Comparison of ENCODE assay signal across 16 mouse cellular contexts in the genomic region with DNA sequence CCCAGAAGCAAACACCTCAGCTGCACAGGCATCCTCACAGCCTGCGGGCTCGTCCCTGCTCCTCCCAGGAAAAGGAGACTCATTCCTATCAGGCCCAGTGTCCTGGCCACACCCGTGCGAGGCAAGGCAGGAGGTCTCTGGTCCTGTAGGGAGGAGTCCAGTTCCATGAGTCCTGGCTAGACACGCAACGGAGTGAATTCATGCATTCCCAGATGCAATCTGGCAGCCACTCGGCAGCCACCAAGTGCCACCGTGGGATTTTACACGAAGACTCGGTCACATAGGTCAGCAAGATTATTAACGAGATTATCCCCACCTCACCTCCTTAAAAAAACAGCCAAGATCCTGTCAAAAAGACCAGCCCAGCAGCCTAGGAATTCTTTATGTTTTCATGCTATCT. TPM values are rescaled to one million over a fixed set of nuclear protein-coding genes. Genes with fewer than 3 reads are reported as not detected.
DNase-seq lines count a peak whose midpoint lies in the region; ATAC-seq and TF ChIP-seq lines count a peak whose summit lies in the region.
"Had no signal": no experiment of that assay in that cellular context is flagged by ENCODE, and none has a peak within 500 bp of the region (broad histone marks: within the 10 kb centered on the region; RNA-seq: fewer than 3 reads in every experiment).

No protein-coding gene starts in this region.

- no peak for ATAC-seq in hindbrain, embryonic 11.5 days (ENCODE audit: low FRiP score)
- ATAC-seq in hindbrain, embryonic 12.5 days (ENCODE audit: low FRiP score): no peak
- ATAC-seq in hindbrain, postnatal 0 days: no peak
- ATAC-seq in neural tube, embryonic 12.5 days (ENCODE audit: low FRiP score, low read depth): no peak

- DNase-seq in hindbrain, embryonic 11.5 days (ENCODE audit: low spot score): no peak
- DNase-seq in hindbrain, embryonic 10.5 days (ENCODE audit: low spot score): no peak
- DNase-seq in hindbrain, postnatal 0 days (ENCODE audit: low spot score): no peak
- no peak for DNase-seq in thymus, postnatal 4 days
- DNase-seq in limb, embryonic 10.5 days (ENCODE audit: low spot score): no peak
- DNase-seq: adrenal gland, adult 8-10 months; cerebellum, adult 18-20 months; kidney, adult 18-20 months; right cerebral cortex, postnatal 14 days had no signal

- H3K4me1 ChIP-seq in hindbrain, embryonic 11.5 days (replicated peaks; ENCODE audit: control insufficient read depth, insufficient read depth, low read length): peaks cover 4% of the 10 kb centered on the region; the same call in 1 of the 2 replicates
- peaks cover 36% of the 10 kb centered on the region for H3K4me1 ChIP-seq in hindbrain, embryonic 10.5 days (replicated peaks)
- peaks cover 33% of the 10 kb centered on the region for H3K4me1 ChIP-seq in hindbrain, embryonic 12.5 days
- H3K4me1 ChIP-seq in hindbrain, postnatal 0 days (ENCODE audit: insufficient read depth, low read length): peaks cover 16% of the 10 kb centered on the region
- peaks cover 31% of the 10 kb centered on the region for H3K4me1 ChIP-seq in neural tube, embryonic 12.5 days
- H3K4me1 ChIP-seq in limb, embryonic 10.5 days: peaks cover 27% of the 10 kb centered on the region
- H3K4me1 ChIP-seq: liver, embryonic 15.5 days had no signal

- peak overlapping the region; percentile 76 for H3K27ac ChIP-seq in hindbrain, embryonic 11.5 days (ENCODE audit: low read depth, low read length)
- no peak overlapping the region for H3K27ac ChIP-seq in hindbrain, embryonic 10.5 days
- H3K27ac ChIP-seq in hindbrain, embryonic 12.5 days: peak overlapping the region; percentile 75
- H3K27ac ChIP-seq in hindbrain, postnatal 0 days: peak overlapping the region; percentile 42; the same call in 1 of the 2 replicates
- peak overlapping the region; percentile 43 for H3K27ac ChIP-seq in neural tube, embryonic 12.5 days
- H3K27ac ChIP-seq in limb, embryonic 10.5 days: no peak overlapping the region
- H3K27ac ChIP-seq: limb, embryonic 12.5 days; liver, embryonic 15.5 days had no signal

- no peak overlapping the region for H3K9ac ChIP-seq in hindbrain, embryonic 11.5 days (ENCODE audit: low read depth, low read length)
- H3K9ac ChIP-seq in hindbrain, embryonic 12.5 days: no peak overlapping the region
- H3K9ac ChIP-seq in hindbrain, postnatal 0 days (replicated peaks; ENCODE audit: low read length): no peak overlapping the region
- no peak overlapping the region for H3K9ac ChIP-seq in neural tube, embryonic 12.5 days
- H3K9ac ChIP-seq: heart, embryonic 12.5 days; liver, embryonic 15.5 days had no signal

- 70% methylated on average over 11 of the region's 11 CpGs for WGBS in hindbrain, embryonic 11.5 days
- WGBS in hindbrain, embryonic 10.5 days: 72% methylated on average over 11 of the region's 11 CpGs
- 60% methylated on average over 11 of the region's 11 CpGs for WGBS in hindbrain, embryonic 12.5 days
- 46% methylated on average over 11 of the region's 11 CpGs for WGBS in hindbrain, postnatal 0 days
- WGBS in neural tube, embryonic 12.5 days: 65% methylated on average over 11 of the region's 11 CpGs
- WGBS in limb, embryonic 10.5 days: 75% methylated on average over 11 of the region's 11 CpGs

- no peak for TF ChIP-seq CTCF in hindbrain, postnatal 0 days (IDR thresholded peaks at IDR 0.05; ENCODE audit: low read depth)

- no peaks in the 10 kb centered on the region for H3K9me3 ChIP-seq in hindbrain, embryonic 11.5 days (ENCODE audit: control insufficient read depth, low read length)
- H3K9me3 ChIP-seq in hindbrain, embryonic 10.5 days: peaks cover 5% of the 10 kb centered on the region; the same call in 1 of the 2 replicates
- no peaks in the 10 kb centered on the region for H3K9me3 ChIP-seq in hindbrain, embryonic 12.5 days (replicated peaks)
- H3K9me3 ChIP-seq in hindbrain, postnatal 0 days (ENCODE audit: low read length): no peaks in the 10 kb centered on the region
- H3K9me3 ChIP-seq in neural tube, embryonic 12.5 days: no peaks in the 10 kb centered on the region
- H3K9me3 ChIP-seq in limb, embryonic 10.5 days (replicated peaks): no peaks in the 10 kb centered on the region
- H3K9me3 ChIP-seq: limb, embryonic 12.5 days; liver, embryonic 15.5 days had no signal

- no peak overlapping the region for H3K4me3 ChIP-seq in hindbrain, embryonic 11.5 days (ENCODE audit: low read depth, low read length)
- H3K4me3 ChIP-seq in hindbrain, embryonic 10.5 days: no peak overlapping the region
- no peak overlapping the region for H3K4me3 ChIP-seq in hindbrain, embryonic 12.5 days
- no peak overlapping the region for H3K4me3 ChIP-seq in hindbrain, postnatal 0 days (ENCODE audit: low read length)
- no peak overlapping the region for H3K4me3 ChIP-seq in neural tube, embryonic 12.5 days
- H3K4me3 ChIP-seq in limb, embryonic 10.5 days: no peak overlapping the region
- H3K4me3 ChIP-seq: heart, embryonic 12.5 days; limb, embryonic 12.5 days; liver, embryonic 15.5 days had no signal

- H3K27me3 ChIP-seq in hindbrain, embryonic 11.5 days (ENCODE audit: control insufficient read depth, insufficient read depth, low read length): no peaks in the 10 kb centered on the region
- H3K27me3 ChIP-seq in hindbrain, embryonic 10.5 days (ENCODE audit: insufficient read depth, poor library complexity, severe bottlenecking): no peaks in the 10 kb centered on the region
- H3K27me3 ChIP-seq in hindbrain, embryonic 12.5 days: no peaks in the 10 kb centered on the region
- H3K27me3 ChIP-seq in hindbrain, postnatal 0 days (ENCODE audit: insufficient read depth, low read length): no peaks in the 10 kb centered on the region
- H3K27me3 ChIP-seq in neural tube, embryonic 12.5 days (replicated peaks): no peaks in the 10 kb centered on the region
- no peaks in the 10 kb centered on the region for H3K27me3 ChIP-seq in limb, embryonic 10.5 days (ENCODE audit: low read depth, poor library complexity, severe bottlenecking)
- H3K27me3 ChIP-seq: limb, embryonic 12.5 days; liver, embryonic 15.5 days had no signal

- no peaks in the 10 kb centered on the region for H3K36me3 ChIP-seq in hindbrain, embryonic 11.5 days (ENCODE audit: control insufficient read depth, insufficient read depth, low read length)
- H3K36me3 ChIP-seq in hindbrain, embryonic 10.5 days: no peaks in the 10 kb centered on the region
- no peaks in the 10 kb centered on the region for H3K36me3 ChIP-seq in hindbrain, embryonic 12.5 days
- H3K36me3 ChIP-seq in hindbrain, postnatal 0 days (ENCODE audit: insufficient read depth, low read length): no peaks in the 10 kb centered on the region
- no peaks in the 10 kb centered on the region for H3K36me3 ChIP-seq in neural tube, embryonic 12.5 days
- H3K36me3 ChIP-seq in limb, embryonic 10.5 days: no peaks in the 10 kb centered on the region
- H3K36me3 ChIP-seq: G1E; heart, embryonic 12.5 days; limb, embryonic 12.5 days; liver, embryonic 15.5 days had no signal

- no peak overlapping the region for H3K4me2 ChIP-seq in hindbrain, embryonic 11.5 days (replicated peaks; ENCODE audit: low read depth, low read length)
- no peak overlapping the region for H3K4me2 ChIP-seq in hindbrain, embryonic 12.5 days (replicated peaks)
- no peak overlapping the region for H3K4me2 ChIP-seq in hindbrain, postnatal 0 days (ENCODE audit: low read depth, low read length)
- peak overlapping the region; percentile 23; the same call in 1 of the 2 replicates for H3K4me2 ChIP-seq in neural tube, embryonic 12.5 days (replicated peaks)
- H3K4me2 ChIP-seq: heart, embryonic 12.5 days; limb, embryonic 12.5 days; liver, embryonic 15.5 days had no signal

RNA-seq across cellular contexts. Expression of a gene that starts 37.4 kb away (rescaled TPM):
- 11.7 and 12.6 TPM in 2 replicates for polyA plus RNA-seq in hindbrain, embryonic 11.5 days (2014; fragmentation: Nextera tagmentation; extraction: Ambion mirVana)
- polyA plus RNA-seq in hindbrain, embryonic 10.5 days (2016; fragmentation: Nextera tagmentation; extraction: Ambion mirVana): 5.8 and 11.7 TPM in 2 replicates
- 26.5 and 33.6 TPM in 2 replicates for polyA plus RNA-seq in hindbrain, embryonic 12.5 days (2016; fragmentation: Nextera tagmentation; extraction: Ambion mirVana)
- total RNA-seq in hindbrain, postnatal 0 days (2014; rRNA removed): 50.0 and 52.6 TPM in 2 replicates
- 75.5 and 76.8 TPM in 2 replicates for polyA plus RNA-seq in hindbrain, postnatal 0 days (2015; fragmentation: Nextera tagmentation; extraction: Ambion mirVana)
- polyA plus RNA-seq in neural tube, embryonic 12.5 days (2016; fragmentation: Nextera tagmentation; extraction: Ambion mirVana): 44.8 and 52.6 TPM in 2 replicates
- 1.4 and 1.7 TPM in 2 replicates for polyA plus RNA-seq in limb, embryonic 10.5 days (2016; fragmentation: Nextera tagmentation; extraction: Ambion mirVana)
- total RNA-seq: hematopoietic stem cell, adult 5-6 weeks had no signal
- polyA plus RNA-seq: G1E had no signal

Comparison
In these comparisons a context has a peak if more than half of its experiments do, and no peak if none do; other contexts are left out.
1. H3K27ac ChIP-seq: peak in hindbrain, embryonic 11.5 days (single experiment), hindbrain, embryonic 12.5 days (single experiment), hindbrain, postnatal 0 days (single experiment) and neural tube, embryonic 12.5 days (single experiment); none in hindbrain, embryonic 10.5 days (single experiment) and limb, embryonic 10.5 days (single experiment).